Comparison of ENCODE assay signal across 11 mouse cellular contexts in genomic region chr4:42952563-42952962, GRCm38 (mm10). TPM values are rescaled to one million over a fixed set of nuclear protein-coding genes. Genes with fewer than 3 reads are reported as not detected.
DNase-seq lines count a peak whose midpoint lies in the region; ATAC-seq lines count a peak whose summit lies in the region.
"Had no signal": no experiment of that assay in that cellular context is flagged by ENCODE, and none has a peak within 500 bp of the region (broad histone marks: within the 10 kb centered on the region; RNA-seq: fewer than 3 reads in every experiment).

No protein-coding gene starts in this region.

- H3K36me3 ChIP-seq in hindbrain, embryonic 11.5 days (ENCODE audit: control insufficient read depth, insufficient read depth, low read length) = peaks cover 5% of the 10 kb centered on the region; the same call in 1 of the 2 replicates
- peaks cover 19% of the 10 kb centered on the region for H3K36me3 ChIP-seq in neural tube, embryonic 15.5 days

- H3K4me2 ChIP-seq in hindbrain, embryonic 11.5 days (replicated peaks; ENCODE audit: low read depth, low read length) = no peak overlapping the region
- H3K4me2 ChIP-seq in neural tube, embryonic 15.5 days = peak overlapping the region; percentile 95

- no peak for ATAC-seq in hindbrain, embryonic 11.5 days (ENCODE audit: low FRiP score)
- ATAC-seq in neural tube, embryonic 15.5 days (ENCODE audit: low FRiP score) = no peak

- intact Hi-C loops in heart, postnatal 25 days (cut with DNase I) = no loop called here
- intact Hi-C loops in gastrocnemius, postnatal 14 days (cut with DNase I; ENCODE audit: low total_unique reads) = no loop called here

- no peaks in the 10 kb centered on the region for H3K27me3 ChIP-seq in hindbrain, embryonic 11.5 days (ENCODE audit: control insufficient read depth, insufficient read depth, low read length)
- no peaks in the 10 kb centered on the region for H3K27me3 ChIP-seq in neural tube, embryonic 15.5 days (replicated peaks)

- 0 out of 2 replicates have a peak overlapping the region, but pooled peaks have one; percentile 21 for H3K27ac ChIP-seq in hindbrain, embryonic 11.5 days (ENCODE audit: low read depth, low read length)
- peak overlapping the region; percentile 94 for H3K27ac ChIP-seq in neural tube, embryonic 15.5 days (replicated peaks)

- H3K4me3 ChIP-seq in hindbrain, embryonic 11.5 days (ENCODE audit: low read depth, low read length) = no peak overlapping the region
- H3K4me3 ChIP-seq in neural tube, embryonic 15.5 days (replicated peaks) = peak overlapping the region; percentile 63

- WGBS in hindbrain, embryonic 11.5 days = 84% methylated on average over 7 of the region's 7 CpGs
- 85% methylated on average over 7 of the region's 7 CpGs for WGBS in neural tube, embryonic 15.5 days

- no peak overlapping the region; the same call in 1 of the 2 replicates for H3K9ac ChIP-seq in hindbrain, embryonic 11.5 days (ENCODE audit: low read depth, low read length)
- peak overlapping the region; percentile 87 for H3K9ac ChIP-seq in neural tube, embryonic 15.5 days (replicated peaks)

- H3K4me1 ChIP-seq in hindbrain, embryonic 11.5 days (replicated peaks; ENCODE audit: control insufficient read depth, insufficient read depth, low read length) = peaks cover 18% of the 10 kb centered on the region
- H3K4me1 ChIP-seq in neural tube, embryonic 15.5 days = peaks cover 71% of the 10 kb centered on the region

- no peaks in the 10 kb centered on the region for H3K9me3 ChIP-seq in hindbrain, embryonic 11.5 days (ENCODE audit: control insufficient read depth, low read length)
- H3K9me3 ChIP-seq in neural tube, embryonic 15.5 days (replicated peaks) = no peaks in the 10 kb centered on the region

- DNase-seq in heart, adult 11 months = peak; percentile 97
- DNase-seq in heart, postnatal 25 days (ENCODE audit: low spot score) = no peak
- DNase-seq in gastrocnemius, postnatal 14 days = peak; percentile 77
- no peak for DNase-seq in hindbrain, embryonic 11.5 days (ENCODE audit: low spot score)
- no peak for DNase-seq in kidney, adult 18-20 months
- DNase-seq in MN1 (ENCODE audit: low spot score) = no peak
- no peak for DNase-seq in urinary bladder, postnatal 36 days (ENCODE audit: low spot score in 2 of 2)
- DNase-seq: lung, postnatal 10 days had no signal

RNA-seq across cellular contexts. Expression of gene Dnajb5, which starts 2.9 kb away (rescaled TPM):
- total RNA-seq in heart, postnatal 25 days (2021) = 10 to 100 TPM; 83.5 to 93.2 TPM
- 100 to 1,000 TPM; 118 to 161 TPM for total RNA-seq in gastrocnemius, postnatal 14 days (2021)
- polyA plus RNA-seq in hindbrain, embryonic 11.5 days (2014; fragmentation: Nextera tagmentation; extraction: Ambion mirVana) = 23.6 and 24.4 TPM in 2 replicates
- 44.3 and 48.7 TPM in 2 replicates for polyA plus RNA-seq in neural tube, embryonic 15.5 days (2015; fragmentation: Nextera tagmentation; extraction: Ambion mirVana)

RNA-seq across cellular contexts. Expression of gene 1700022I11Rik, which starts 16.8 kb away (rescaled TPM):
- total RNA-seq in heart, postnatal 25 days (2021) = not detected
- not detected for total RNA-seq in gastrocnemius, postnatal 14 days (2021)
- 0.27 and 0.40 TPM in 2 replicates for polyA plus RNA-seq in hindbrain, embryonic 11.5 days (2014; fragmentation: Nextera tagmentation; extraction: Ambion mirVana)
- 0.31 and 0.50 TPM in 2 replicates for polyA plus RNA-seq in neural tube, embryonic 15.5 days (2015; fragmentation: Nextera tagmentation; extraction: Ambion mirVana)
- polyA plus RNA-seq: small intestine, adult 2 months had no signal

RNA-seq across cellular contexts. Expression of gene Phf24, which starts 36.1 kb away (rescaled TPM):
- 1 to 10 TPM; 9.0 to 9.4 TPM for total RNA-seq in heart, postnatal 25 days (2021)
- under 1 TPM; 0.45 to 0.66 TPM for total RNA-seq in gastrocnemius, postnatal 14 days (2021)
- 3.0 and 4.4 TPM in 2 replicates for polyA plus RNA-seq in hindbrain, embryonic 11.5 days (2014; fragmentation: Nextera tagmentation; extraction: Ambion mirVana)
- 40.2 and 46.1 TPM in 2 replicates for polyA plus RNA-seq in neural tube, embryonic 15.5 days (2015; fragmentation: Nextera tagmentation; extraction: Ambion mirVana)
- polyA plus RNA-seq: C2C12 had no signal

RNA-seq across cellular contexts. Expression of gene Vcp, which starts 47.7 kb away (rescaled TPM):
- 100 to 1,000 TPM; 244 to 266 TPM for total RNA-seq in heart, postnatal 25 days (2021)
- 100 to 1,000 TPM; 260 to 262 TPM for total RNA-seq in gastrocnemius, postnatal 14 days (2021)
- polyA plus RNA-seq in hindbrain, embryonic 11.5 days (2014; fragmentation: Nextera tagmentation; extraction: Ambion mirVana) = 613 and 675 TPM in 2 replicates
- 477 and 496 TPM in 2 replicates for polyA plus RNA-seq in neural tube, embryonic 15.5 days (2015; fragmentation: Nextera tagmentation; extraction: Ambion mirVana)

RNA-seq across cellular contexts. Expression of gene Fancg, which starts 57.7 kb away (rescaled TPM):
- total RNA-seq in heart, postnatal 25 days (2021) = 1 to 10 TPM; 3.8 to 4.3 TPM
- 1 to 10 TPM; 2.2 to 2.6 TPM for total RNA-seq in gastrocnemius, postnatal 14 days (2021)
- polyA plus RNA-seq in hindbrain, embryonic 11.5 days (2014; fragmentation: Nextera tagmentation; extraction: Ambion mirVana) = 14.9 and 22.0 TPM in 2 replicates
- polyA plus RNA-seq in neural tube, embryonic 15.5 days (2015; fragmentation: Nextera tagmentation; extraction: Ambion mirVana) = 21.0 and 22.8 TPM in 2 replicates

Comparison
In these comparisons a context has a peak if more than half of its experiments do, and no peak if none do; other contexts are left out.
1. DNase-seq: peak in heart, adult 11 months (single experiment) and gastrocnemius, postnatal 14 days (single experiment); none in heart, postnatal 25 days (single experiment), hindbrain, embryonic 11.5 days (single experiment), kidney, adult 18-20 months (single experiment), MN1 (single experiment) and urinary bladder, postnatal 36 days (0 of 2).
2. RNA of gene Phf24, which starts 36.1 kb away (total RNA-seq): 9.0 to 9.4 TPM in heart, postnatal 25 days; 0.45 to 0.66 TPM in gastrocnemius, postnatal 14 days; every median in the first group is over 4 times any median in the second.